Mouse (Mus musculus) heart, postnatal 0 days (tissue): ENCODE results near the gene Tbc1d1.

Source experiments
- CTCF ChIP-seq: IDR thresholded peaks from 2 replicates; pipeline ENCODE4 v1.5.1; 2016; ENCODE audit warnings: antibody characterized with exemption, control low read depth, low read depth
- EP300 ChIP-seq: IDR thresholded peaks from 2 replicates; pipeline ENCODE4 v1.6.1; 2016; ENCODE audit warnings: antibody characterized with exemption, low read depth

DNA sequence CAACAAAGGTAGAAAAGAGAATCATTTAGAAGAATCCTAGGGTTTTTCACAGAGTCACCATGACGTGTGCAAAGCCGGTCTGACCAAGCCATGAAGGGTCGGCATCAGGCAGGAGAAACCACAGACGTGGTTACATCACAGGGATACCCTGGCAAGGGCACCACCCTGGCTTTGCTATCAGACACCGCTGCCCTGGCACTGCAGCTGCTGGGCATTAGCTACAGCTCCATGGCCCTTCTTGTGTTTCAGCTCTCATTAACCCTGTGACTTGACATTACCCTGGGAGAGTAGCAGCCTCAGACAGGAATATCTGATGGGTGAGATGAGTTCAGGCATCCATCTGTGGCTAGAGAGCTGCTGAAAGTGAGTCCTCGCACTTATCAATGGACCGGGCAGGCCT is 42.5 kb downstream of the Tbc1d1 start:
- TF ChIP-seq CTCF (no peak), EP300 (no peak)
